Mouse (Mus musculus) ovary, postnatal 36 days (tissue): ENCODE data around the gene Sik1.

Source experiments
- DNase-seq: peaks from one replicate; pipeline ENCODE4 v3.0.0; 2022; ENCODE audit warnings: low spot score, mixed read lengths

The Sik1 gene

DNA sequence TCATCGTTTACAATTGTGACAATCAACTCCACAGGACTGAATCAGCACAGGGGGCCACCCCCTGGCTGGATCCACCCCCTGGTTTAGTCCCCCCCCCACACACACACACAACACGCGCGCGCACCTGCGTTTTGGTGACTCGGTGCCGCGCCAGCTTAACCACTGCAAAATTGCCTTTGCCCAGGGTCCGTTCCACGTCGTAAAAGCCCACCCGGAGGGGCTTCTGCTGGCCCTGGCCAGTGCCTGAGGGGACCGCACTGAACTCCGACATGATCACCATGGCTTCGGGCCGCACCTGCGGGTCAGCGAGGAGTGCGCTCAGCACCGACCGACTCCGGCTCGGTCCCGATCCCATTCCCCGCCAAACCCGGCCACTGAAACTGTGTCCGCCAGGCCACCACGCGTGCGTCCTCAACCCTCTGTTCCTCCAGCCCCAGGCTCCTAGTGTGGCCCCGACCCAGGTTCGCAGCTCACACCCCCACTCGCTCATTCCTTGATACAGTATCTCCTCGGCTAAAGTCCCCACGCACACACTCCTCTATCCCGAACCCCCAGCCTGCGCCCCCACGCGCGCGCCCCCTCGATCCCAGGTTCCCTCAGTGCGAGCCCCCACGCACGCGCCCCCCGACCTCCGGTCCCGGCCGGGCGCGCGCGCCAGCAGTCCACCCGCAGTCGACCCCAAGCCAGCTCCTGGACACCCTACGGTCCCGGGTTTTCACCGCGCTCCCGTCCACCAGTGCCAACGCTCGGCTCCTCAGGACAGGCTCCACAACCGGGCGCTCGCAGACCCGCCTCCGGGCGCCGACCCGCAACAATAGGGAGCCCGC, 621 bp downstream of the Sik1 start:
- DNase-seq = peak; percentile 56

DNA sequence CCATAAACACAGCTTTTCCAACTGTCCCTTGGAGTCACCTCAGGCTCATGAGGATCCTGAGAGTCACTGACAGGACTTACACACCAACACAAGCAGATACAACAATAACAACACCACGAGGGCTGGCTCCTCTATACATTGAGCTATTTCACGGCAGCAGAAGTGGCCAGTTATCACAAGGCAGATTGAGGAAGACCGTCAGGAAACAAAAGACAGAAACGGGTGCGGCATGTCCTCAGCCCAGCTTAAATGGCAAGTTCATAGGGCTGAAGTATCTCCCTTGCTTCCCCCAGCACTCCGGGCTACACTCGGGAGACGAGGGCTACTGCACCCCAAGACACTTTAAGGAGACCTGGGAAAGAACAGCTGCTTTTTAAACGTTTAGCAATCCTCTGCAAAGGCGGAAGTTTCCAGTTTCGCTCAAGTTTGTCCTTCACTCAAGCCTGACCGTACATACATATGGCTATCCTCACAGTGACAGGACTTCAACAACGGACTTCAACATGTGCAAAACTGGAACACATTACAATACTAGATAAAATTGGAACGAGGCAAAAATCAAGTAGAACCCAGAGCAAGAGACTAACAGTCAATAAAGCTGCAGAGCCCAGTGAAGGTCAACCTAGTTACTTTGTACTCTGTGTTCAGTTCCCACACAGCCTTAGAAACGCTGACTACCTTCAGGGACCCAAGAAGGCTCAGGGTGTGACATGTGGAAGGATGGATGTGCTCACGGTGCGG, 2.0 kb downstream of the Sik1 start:
- DNase-seq = no peak

DNA sequence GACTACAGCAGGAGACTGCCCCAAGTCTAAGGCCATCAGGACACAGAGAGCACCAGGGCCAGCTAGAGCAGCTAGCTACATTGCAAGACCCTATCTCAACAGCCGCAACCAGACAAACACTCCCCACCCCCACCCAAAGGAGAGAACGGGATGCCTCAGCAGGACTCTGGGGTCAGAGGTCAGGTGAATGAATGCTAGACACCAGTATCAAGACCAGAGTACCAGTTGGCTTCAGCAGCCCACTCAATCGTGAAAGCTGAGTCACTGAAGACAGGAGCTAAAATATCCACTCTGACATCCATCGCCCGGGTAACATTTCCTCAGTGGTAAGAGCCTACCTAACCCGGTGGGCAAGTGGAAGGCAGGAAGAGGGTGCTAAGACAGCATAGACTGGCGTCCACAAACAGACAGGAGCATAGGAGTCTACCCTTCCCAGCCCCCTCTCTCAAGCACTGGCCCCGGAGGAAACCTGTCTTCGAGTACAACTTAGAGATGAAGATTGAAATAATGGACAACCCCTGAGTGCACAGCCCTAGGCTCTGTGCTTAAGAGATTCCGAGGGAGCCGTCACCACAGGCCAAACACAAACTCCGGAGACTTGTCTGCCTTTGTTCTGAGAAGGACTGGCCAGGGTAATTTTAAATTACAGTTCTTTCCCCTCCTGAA, 2.7 kb downstream of the Sik1 start:
- DNase-seq = no peak

DNA sequence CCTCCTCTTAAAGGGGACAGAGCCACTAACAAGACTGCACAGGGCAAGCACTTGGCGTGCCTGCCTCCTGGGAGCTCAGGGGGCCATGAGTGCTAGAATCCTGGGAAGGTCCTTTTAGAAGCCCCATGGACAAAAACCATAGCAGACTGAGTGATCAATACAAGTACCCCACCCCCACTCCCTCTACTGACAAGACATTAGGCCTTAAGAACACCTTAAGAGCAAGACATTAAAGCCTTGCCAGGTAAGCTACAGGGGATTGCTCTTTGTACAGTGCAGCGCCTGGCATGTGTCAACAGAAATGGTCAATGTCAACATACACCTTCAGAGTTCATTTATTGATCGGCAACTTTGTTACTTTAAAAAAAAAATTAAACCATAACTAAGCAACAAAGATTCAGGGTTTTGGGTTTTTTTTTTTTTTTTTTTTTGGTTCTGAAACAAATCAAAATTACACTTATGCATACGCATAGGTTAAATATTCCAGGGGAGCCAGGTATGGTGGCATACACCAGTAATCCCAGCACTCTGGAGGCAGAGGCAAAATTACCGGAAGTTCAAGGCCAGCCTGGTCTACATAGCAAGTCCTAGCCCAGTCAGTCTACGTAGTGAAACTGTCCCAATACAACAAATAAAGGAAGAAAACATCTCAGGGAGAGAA, 3.7 kb downstream of the Sik1 start:
- no peak for DNase-seq

DNA sequence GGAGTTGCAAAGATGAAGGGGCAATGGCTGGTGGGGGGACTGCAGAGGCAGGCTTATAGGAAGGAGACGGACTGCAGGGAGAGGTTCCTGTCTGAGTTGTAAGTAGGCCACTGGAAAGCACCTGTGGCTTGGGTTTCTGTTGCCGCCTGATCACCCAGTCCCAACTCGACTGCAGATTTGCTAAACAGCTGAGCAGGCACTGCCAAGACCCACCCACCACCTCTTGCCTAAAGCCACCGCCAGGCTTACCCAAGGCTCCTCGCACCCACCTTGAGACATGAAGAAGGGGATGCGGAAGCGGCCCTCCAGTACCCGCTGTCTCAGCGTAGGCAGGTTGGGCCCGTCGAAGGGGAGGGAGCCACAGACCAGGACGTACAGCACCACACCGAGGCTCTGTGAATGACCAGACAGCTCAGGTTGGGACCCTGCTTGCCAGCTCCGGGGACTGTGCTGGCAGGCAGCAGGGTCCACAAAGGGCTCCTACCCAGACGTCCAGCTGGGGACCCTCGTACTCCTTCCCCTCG, 5.1 kb downstream of the Sik1 start:
- no peak for DNase-seq

DNA sequence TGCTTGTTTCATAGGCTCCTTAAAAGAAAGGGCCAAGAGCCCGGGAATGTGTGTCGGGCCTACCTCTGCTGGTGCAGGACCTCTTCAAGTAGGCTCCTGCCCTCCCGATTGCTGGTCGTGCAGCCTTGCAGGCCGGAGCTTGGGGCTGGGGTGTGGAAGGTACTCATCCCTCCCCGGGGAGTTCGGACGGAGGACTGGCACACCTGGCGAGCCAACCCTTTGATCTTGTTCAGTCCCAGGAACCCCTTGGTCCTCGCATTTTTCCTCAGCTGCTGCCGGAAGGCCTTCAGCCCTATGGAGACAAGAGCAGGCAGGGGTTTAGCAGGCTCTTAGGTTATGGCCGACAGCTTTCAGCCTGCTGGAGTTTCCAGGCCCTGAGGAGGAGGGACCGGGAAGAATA, 8.6 kb downstream of the Sik1 start:
- no peak for DNase-seq

DNA sequence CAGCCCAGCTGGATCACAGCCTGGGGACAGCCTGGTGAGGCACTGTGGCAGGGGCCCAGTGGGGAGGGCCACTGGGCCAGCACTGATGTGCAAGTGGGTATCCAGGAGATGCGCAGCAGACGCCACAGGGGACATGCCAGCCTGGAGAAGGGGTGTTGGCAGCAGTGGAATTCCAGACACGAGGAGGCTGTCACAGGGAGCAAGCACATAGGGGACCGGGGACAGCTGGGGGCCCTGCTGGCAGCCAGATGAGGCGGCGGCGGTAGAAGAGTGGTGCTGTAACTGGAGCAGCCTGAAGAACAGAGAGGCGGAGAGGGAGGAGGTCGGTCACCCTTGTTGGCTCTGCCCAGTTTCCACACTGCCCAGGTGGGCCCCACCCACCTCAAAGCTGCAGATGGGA, 9.3 kb downstream of the Sik1 start:
- DNase-seq = no peak

DNA sequence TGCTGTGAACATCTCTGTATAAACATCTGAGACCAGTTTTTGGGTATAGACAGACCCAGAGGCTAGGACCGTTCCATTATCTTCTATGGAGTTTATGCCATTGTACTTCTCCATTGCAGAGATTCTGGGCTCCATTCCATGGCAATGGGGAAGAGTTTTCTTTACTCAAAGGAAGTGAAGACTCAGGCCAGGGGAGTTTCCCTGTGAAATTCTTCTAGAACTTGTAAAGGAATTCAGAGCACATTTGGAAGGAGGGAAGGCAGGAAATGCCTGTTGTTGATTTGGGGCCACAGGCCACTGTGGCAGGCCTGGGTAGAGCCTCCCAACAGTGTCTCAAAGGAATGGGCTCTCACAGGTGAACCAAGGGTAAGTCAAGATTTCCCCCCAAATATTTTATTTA, 11.7 kb downstream of the Sik1 start:
- no peak for DNase-seq

DNA sequence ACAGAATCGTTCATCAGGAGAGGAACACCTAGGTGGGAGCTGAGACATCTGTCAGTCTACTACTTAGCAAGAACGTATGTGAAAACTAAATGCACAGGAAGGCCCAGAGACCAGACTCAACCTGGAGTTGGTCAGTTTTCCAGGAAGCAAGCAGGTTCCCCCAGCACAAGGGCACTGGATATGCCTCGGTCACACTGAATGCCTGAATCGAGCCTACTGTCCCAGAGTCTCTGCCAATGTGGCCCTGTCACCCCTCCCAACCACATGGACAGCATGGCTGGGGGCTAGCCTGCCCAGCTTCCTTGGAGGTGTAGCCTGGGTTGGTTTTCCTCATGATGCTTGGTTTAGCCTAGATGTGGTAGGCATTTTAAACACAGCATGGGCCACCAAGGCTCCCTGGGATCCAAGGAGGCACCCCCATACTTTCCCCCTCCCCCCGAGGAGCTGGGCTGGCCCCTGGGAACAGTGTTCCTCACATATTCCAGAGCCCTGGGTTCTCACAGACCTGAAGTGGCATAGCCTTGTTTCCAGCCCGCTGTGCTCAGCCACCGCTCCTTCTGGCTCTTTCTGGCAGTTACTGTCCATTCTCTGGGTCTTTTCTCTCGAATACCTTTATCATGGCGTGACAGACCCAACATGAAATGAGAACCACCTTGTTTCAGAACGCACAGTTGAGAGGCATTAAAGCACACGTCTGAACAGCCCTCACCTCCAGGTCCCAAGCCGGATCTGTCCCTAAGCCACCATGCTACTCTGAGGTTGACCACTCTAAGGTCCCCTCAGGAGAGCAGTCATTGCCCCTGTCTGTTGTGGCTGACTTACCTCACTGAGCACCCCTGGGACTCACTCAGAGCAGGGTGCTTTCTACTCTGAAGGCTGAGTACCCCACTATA, 12.4 kb downstream of the Sik1 start:
- DNase-seq = no peak

DNA sequence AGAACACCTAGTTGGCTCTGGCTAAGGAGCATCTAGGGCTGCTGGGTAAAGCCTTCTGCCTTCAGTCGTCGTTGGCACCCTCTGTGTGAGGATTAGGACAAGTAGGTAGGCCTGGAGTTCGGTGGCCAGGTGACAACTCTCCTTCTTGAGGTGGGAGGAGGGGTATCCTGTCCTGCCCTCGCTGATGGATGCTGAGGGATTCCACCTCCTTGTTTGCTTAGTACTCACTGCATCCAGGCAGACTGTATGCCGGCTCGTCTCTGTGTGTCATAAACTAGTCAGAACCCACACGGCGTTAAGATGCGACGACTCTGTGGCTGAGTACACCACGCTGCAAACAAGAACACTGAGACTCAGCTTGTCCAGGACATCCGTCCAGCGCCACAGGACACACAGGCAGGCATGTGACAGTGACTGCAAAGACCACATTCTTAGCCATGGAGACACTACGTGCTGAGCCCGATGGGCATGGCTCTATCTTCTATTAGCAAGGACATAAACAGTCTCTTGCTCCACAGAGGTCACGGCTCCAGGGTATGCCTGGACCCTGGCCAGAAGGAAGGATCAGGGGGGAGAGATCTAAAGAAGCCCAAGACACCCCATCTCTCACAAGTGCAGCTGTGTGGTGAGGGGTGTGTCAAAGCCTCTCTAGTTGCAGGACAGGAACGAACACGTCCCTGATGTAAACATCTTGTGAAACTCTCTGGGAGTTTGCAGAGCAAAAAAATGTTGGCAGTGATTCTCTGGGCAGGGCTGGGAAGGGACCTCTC, 13.6 kb downstream of the Sik1 start:
- DNase-seq = peak; percentile 57

DNA sequence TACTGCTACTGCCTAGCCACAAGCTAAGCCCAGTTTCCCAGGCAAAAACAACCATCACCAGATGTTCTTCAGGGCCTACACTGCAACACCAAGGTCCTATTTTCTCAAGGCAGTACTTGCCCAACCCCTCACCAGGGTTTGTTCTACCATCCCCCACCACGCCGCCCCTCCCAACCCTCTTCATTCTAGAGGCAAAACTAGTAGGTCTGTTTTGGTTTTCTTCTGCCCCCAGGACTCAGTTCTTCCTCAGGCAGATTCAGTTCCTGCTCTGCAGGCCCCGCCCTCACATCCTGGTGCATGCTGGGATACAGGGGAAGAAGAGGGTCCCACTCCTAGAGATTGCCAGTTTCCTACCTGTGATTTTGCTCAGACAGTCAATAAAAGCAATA, 14.2 kb downstream of the Sik1 start:
- DNase-seq = no peak

DNA sequence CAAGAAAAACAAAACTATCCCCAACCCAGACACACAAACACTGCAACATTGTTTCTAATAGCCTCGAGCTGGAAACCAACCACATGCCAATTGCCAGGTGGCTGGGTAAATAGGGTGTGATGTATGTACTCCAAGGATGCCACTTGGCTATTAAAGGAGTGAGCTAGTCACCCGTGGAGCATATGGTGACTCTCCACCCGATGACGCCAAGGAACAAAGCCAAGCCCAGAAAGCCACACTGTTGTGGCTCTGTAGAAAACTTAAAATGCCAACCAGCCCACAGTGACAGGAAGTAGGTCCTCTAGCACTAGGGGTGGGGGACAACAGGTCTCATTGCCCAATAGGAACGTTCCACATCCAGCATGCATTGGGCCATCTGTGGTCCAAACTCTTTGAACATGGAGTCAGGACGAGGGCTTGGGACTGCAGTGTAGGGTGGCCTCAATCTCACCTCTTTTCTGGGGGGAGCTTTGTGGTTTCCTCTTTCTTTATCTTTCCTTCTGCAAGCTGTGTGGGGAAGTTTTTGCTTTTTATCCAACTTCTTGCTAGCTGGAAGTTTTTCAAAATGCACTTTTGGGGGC, 15.1 kb downstream of the Sik1 start:
- no peak for DNase-seq

DNA sequence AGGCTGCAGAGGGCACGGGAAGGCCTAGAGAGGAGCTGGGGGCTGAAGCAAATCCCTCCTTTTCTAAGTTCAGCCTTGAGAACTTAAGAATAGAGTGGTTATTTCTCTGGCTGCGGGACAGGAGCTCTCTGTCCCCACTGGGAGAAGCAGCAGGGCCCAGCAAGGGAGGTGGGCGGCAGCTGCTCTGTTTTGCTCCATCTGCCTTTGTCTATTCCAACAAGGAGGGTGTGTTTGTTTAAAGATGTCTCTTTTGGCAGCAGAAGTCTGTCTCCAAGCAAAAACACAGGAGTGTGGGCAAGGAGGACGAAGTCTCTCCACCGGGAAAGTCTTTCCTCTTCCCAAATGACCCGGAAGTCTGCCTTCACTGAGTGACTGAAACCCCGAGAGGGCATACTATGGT, 18.8 kb downstream of the Sik1 start:
- DNase-seq = no peak

DNA sequence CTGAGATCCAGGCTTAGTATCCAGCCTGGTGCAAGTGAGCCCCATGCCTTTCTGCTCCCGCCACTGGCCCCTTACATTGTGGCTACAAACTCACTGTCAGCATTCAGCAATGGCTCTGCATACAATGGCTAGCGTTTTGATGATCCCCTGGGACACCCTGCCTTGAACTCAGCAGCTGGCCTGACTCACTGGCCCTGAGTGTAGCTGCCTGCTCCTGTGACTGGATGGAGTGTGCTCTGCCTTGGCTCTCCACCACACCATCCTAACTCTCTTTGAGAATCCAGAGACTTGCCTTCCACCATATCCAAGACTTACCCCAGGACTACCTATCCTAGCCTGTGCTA, 19.4 kb downstream of the Sik1 start:
- DNase-seq = no peak

DNA sequence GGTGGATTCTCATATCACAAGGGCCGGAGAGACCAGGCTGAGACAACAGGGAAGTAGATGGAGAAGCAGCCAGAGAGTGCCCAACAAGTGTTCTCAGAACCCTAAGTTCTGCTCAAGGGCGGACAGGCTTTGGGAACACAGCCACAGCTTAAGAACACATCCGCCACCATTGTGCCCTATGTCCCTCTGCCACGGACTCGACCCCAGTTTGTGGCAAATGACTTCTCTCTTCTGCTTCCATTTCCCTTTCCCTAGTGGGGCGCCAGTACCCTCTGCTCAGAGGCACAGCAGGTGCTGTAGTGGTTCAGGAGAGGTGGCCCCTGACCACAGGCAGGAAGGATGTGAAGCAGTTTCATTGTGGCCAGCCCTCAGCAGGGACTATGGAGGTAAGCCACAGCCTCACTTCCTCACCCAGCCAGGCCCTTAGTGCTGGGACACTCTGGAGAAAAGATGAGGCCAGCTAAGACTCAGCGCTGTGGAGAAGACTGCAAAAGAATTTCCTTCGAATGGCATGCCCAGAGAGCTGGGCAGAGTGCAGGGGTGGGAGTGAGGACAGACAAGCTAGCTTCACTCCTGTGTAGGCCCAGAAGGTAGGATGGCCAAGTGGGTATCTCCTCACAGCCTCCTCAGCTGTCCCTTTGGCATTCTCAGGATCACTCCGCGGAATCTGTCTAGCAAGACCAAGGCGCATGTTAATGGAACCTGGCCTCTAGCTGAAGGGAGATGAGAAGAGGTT, 19.9 kb downstream of the Sik1 start:
- DNase-seq = no peak

DNA sequence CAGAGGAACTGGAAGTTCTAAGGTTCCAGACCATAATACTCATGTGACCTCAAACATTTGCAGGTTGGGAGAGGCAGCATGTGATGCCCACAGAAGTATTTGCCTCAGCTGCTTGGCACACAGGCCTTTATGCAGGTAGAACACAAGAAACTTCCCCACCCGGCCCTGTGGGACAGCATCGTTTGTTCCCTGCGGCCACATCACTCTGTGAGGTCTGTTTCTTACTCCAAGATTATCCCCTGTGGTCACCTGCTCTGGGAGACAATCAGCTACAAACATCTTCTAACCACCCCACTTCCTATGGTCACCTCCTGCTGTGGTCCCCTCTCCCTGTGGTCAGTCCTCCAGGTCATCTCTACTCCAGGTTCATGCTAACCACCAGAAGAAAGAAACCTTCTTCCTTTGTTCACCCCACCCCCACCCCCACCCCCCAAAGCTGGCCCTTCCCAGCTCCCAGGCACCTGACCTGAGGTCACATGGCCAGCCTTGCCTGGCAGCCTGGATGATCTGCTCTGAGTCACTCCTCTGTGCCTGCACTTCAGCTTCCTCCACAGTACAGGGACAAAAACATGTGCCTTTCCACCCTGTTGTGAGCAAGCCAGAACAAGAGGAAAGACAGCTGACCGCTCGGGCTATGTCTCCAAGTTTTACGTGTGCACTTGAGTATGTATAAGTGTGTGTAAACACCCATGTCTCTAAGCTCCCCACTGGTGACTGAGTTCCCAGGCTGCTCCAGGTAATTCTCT, 21.1 kb downstream of the Sik1 start:
- no peak for DNase-seq

DNA sequence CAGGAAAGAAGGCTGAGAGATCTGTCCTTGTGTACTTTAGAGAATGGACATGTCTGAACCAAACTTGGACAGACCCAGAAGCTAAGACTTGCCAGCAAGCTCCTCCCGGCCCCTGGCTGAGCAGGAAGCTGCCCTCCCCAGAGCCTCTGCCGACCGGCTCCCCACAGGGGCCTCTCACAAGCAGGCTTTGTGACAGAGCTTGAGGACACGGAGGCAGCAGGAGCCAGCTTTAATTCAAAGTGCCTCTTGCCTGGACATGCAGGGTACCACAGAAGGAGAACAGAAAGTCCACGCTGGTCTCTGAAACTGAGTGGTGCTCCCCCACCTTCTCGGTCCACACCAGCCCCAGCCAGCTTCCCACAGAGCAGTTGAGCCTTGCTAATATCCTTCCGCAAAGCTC, 21.9 kb downstream of the Sik1 start:
- DNase-seq = no peak

DNA sequence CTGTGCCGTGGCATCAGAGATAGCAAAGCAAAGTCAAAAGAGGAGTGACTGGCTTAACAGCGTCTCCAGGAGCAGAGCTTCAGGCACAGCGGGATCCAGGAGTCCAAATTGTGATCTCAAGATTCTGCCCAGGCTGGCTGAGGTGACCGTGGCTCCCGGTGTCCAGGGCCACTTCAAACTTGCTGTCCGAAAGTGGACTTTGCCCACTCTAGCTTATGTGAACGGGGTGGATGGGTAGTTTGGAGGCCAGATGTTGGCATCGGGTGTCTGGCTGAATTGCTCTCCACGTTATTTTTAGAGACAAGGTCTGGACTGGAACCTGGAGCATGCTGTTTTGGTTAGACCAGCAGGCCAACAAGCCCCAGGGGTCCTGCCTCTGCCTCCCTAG, 23.0 kb downstream of the Sik1 start:
- no peak for DNase-seq
